Mouse (Mus musculus) bone marrow, adult 2 months (tissue): ENCODE data around the gene Cirbp. TPM values are rescaled to one million over a fixed set of nuclear protein-coding genes. Genes with fewer than 3 reads are reported as not detected.
A peak's percentile ranks its signal among the peaks of the same experiment; 100 is the strongest.

ENCODE experiments used
- H3K27ac ChIP-seq: fragments of 200-500 bp; 2 replicates; pipeline ENCODE4 v1.5.1; 2012; ENCODE audit warnings: low read depth, mild to moderate bottlenecking, control low read depth, inconsistent platforms, low read length; ENCODE audit not compliant: control insufficient read depth, poor library complexity, insufficient read depth
- H3K4me1 ChIP-seq: fragments of 200-500 bp; 2 replicates; pipeline ENCODE4 v1.6.1; 2011; ENCODE audit warnings: low read length; ENCODE audit not compliant: control insufficient read depth, insufficient read depth
- H3K4me3 ChIP-seq: fragments of 200-500 bp; replicated peaks from 2 replicates; pipeline ENCODE3; 2011; ENCODE audit warnings: mild to moderate bottlenecking, low read depth, low read length, control low read depth; ENCODE audit not compliant: control insufficient read depth
- CTCF ChIP-seq: fragments of 200-500 bp; IDR thresholded peaks from 2 replicates; pipeline ENCODE4 v1.5.1; 2011; ENCODE audit warnings: low read length, control low read depth; ENCODE audit not compliant: control insufficient read depth, insufficient read depth
- POLR2A ChIP-seq: fragments of 200-500 bp; IDR thresholded peaks from 2 replicates; pipeline ENCODE4 v1.6.1; 2011; ENCODE audit warnings: low read depth, mild to moderate bottlenecking, control low read depth, low read length, borderline replicate concordance; ENCODE audit not compliant: control insufficient read depth
- WGBS: fragments of 180-500 bp; shearing (Covaris S2); methylation state at CpG from one replicate; pipeline ENCODE4 v1.1.7; 2018; 5-methylcytosine and 5-hydroxymethylcytosine counted together
- polyA plus RNA-seq: library from polyadenylated mRNA; stranded (reverse); fragments of >200 nt; gene quantifications from 2 replicates; pipeline ENCODE4 v1.2.4, GENCODE M21; 2011; ENCODE audit warnings: low replicate concordance; ENCODE audit not compliant: missing spikeins, insufficient read depth, insufficient read length

Gene Cirbp
- polyA plus RNA-seq, 1 experiment: 277 TPM

GRCm38 (mm10) chr10:80146568-80147011 is 19.2 kb upstream of the Cirbp start:
- WGBS: 78% methylated on average over 4 of the region's 4 CpGs

GRCm38 (mm10) chr10:80147146-80147718 is 18.6 kb upstream of the Cirbp start:
- Histone ChIP-seq H3K4me3 (no peak overlapping the region), H3K4me1 (peaks cover 4% of the 10 kb centered on the region; the same call in 1 of the 2 replicates), H3K27ac (peak overlapping the region; percentile 97)
- TF ChIP-seq POLR2A (no peak), CTCF (no peak)
- WGBS: 73% methylated on average over 5 of the region's 5 CpGs

More at GRCm38 (mm10) chr10:80146568-80147011, 19.2 kb upstream of the Cirbp start:
- peak overlapping the region; percentile 97 for H3K27ac ChIP-seq
- peaks cover 4% of the 10 kb centered on the region; the same call in 1 of the 2 replicates for H3K4me1 ChIP-seq
- TF ChIP-seq CTCF (no peak), POLR2A (no peak)
- H3K4me3 ChIP-seq: no peak overlapping the region

GRCm38 (mm10) chr10:80147719-80148601 is 17.8 kb upstream of the Cirbp start, which contains the start of gene Midn:
Midn (plus strand) TSS chr10:80148272.
- H3K4me1 ChIP-seq: peaks cover 3% of the 10 kb centered on the region; the same call in 1 of the 2 replicates

GRCm38 (mm10) chr10:80148610-80149290 is 17.0 kb upstream of the Cirbp start:
- Histone ChIP-seq H3K4me3 (peak overlapping the region; percentile 95), H3K27ac (peak overlapping the region; percentile 97), H3K4me1 (peaks cover 3% of the 10 kb centered on the region; the same call in 1 of the 2 replicates)
- WGBS: under 1% methylated on average over 57 of the region's 57 CpGs
- TF ChIP-seq POLR2A: peak; percentile 8; the same call in 1 of the 2 replicates
- TF ChIP-seq CTCF: peak; percentile 53; the same call in 1 of the 2 replicates

More at GRCm38 (mm10) chr10:80147719-80148601, 17.8 kb upstream of the Cirbp start, which contains the start of gene Midn:
- H3K27ac ChIP-seq: peak within 1 kb of the TSS; percentile 97
- H3K4me3 ChIP-seq: peak within 1 kb of the TSS; percentile 95
- TF ChIP-seq POLR2A (peak; percentile 89; the same call in 1 of the 2 replicates), CTCF (peak; percentile 37; the same call in 1 of the 2 replicates)
- under 1% methylated on average over 42 of the region's 42 CpGs for WGBS

- Histone ChIP-seq H3K4me1 (peaks cover 3% of the 10 kb centered on the region; the same call in 1 of the 2 replicates), H3K27ac (peak overlapping the region; percentile 97)
- WGBS: under 1% methylated on average over 88 of the region's 88 CpGs
These were observed 16.2 kb upstream of the Cirbp start for GRCm38 (mm10) chr10:80149291-80150225.

GRCm38 (mm10) chr10:80150226-80151210 is 15.3 kb upstream of the Cirbp start:
- Histone ChIP-seq H3K4me1 (peaks cover 7% of the 10 kb centered on the region), H3K4me3 (peak overlapping the region; percentile 95), H3K27ac (peak overlapping the region; percentile 94)
- under 1% methylated on average over 71 of the region's 71 CpGs for WGBS
- TF ChIP-seq CTCF (no peak), POLR2A (peak; percentile 47; the same call in 1 of the 2 replicates)

More at GRCm38 (mm10) chr10:80149291-80150225, 16.2 kb upstream of the Cirbp start:
- H3K4me3 ChIP-seq: peak overlapping the region; percentile 95
- TF ChIP-seq CTCF (no peak), POLR2A (peak; percentile 72)
